Mouse (Mus musculus) heart, adult 11 months (tissue): Measurements from ENCODE around the gene Arhgap4.

Experiments used
- DNase-seq: peaks from one replicate; pipeline ENCODE4 v3.0.0; 2022

The Arhgap4 gene

GRCm38 (mm10) chrX:73921823-73922549 is at the start of gene Arhgap4, which contains the start of gene Naa10:
Arhgap4 (minus strand) TSS chrX:73921870.
Naa10 (minus strand) TSS chrX:73921944.
- peak; percentile 99 for DNase-seq

- no peak for DNase-seq
Measured at GRCm38 (mm10) chrX:73970781-73971180, 49.1 kb upstream of the Arhgap4 start.

- DNase-seq, result peak; percentile 8
Measured at GRCm38 (mm10) chrX:73969729-73970128, 48.1 kb upstream of the Arhgap4 start.

GRCm38 (mm10) chrX:73969167-73969566 is 47.5 kb upstream of the Arhgap4 start:
- peak; percentile 39 for DNase-seq

- DNase-seq, result peak; percentile 99
Measured at GRCm38 (mm10) chrX:73967177-73968075, 45.8 kb upstream of the Arhgap4 start.

- peak; percentile 99 for DNase-seq
Measured at GRCm38 (mm10) chrX:73966248-73967176, 44.8 kb upstream of the Arhgap4 start, which contains the start of gene Hcfc1. Hcfc1 (minus strand) TSS chrX:73966357.

GRCm38 (mm10) chrX:73965307-73965706 is 43.6 kb upstream of the Arhgap4 start:
- peak; percentile 94 for DNase-seq

- DNase-seq, result peak; percentile 93
Measured at GRCm38 (mm10) chrX:73964363-73964762, 42.7 kb upstream of the Arhgap4 start.

- no peak for DNase-seq
Measured at GRCm38 (mm10) chrX:73954988-73955387, 33.3 kb upstream of the Arhgap4 start.

GRCm38 (mm10) chrX:73952603-73953002 is 30.9 kb upstream of the Arhgap4 start:
- DNase-seq, result peak; percentile 79

GRCm38 (mm10) chrX:73949341-73949740 is 27.7 kb upstream of the Arhgap4 start:
- DNase-seq, result peak; percentile 90

- peak; percentile 94 for DNase-seq
Measured at GRCm38 (mm10) chrX:73948647-73949046, 27.0 kb upstream of the Arhgap4 start.

- peak; percentile 61 for DNase-seq
Measured at GRCm38 (mm10) chrX:73946896-73947295, 25.2 kb upstream of the Arhgap4 start.

- peak; percentile 43 for DNase-seq
Measured at GRCm38 (mm10) chrX:73942294-73942693, 20.6 kb upstream of the Arhgap4 start.

GRCm38 (mm10) chrX:73941860-73942259 is 20.2 kb upstream of the Arhgap4 start:
- peak; percentile 48 for DNase-seq

- DNase-seq, result peak; percentile 2
Measured at GRCm38 (mm10) chrX:73931871-73932270, 10.2 kb upstream of the Arhgap4 start.

- peak; percentile 99 for DNase-seq
Measured at GRCm38 (mm10) chrX:73930402-73931062, 8.9 kb upstream of the Arhgap4 start, which contains the start of gene Renbp. Renbp (minus strand) TSS chrX:73930850.

- DNase-seq, result no peak
Measured at GRCm38 (mm10) chrX:73922550-73922882, 846 bp upstream of the Arhgap4 start.

- peak; percentile 85 for DNase-seq
Measured at GRCm38 (mm10) chrX:73921285-73921822, 316 bp downstream of the Arhgap4 start.

GRCm38 (mm10) chrX:73918631-73919030 is 3.0 kb downstream of the Arhgap4 start:
- DNase-seq, result peak; percentile 72

GRCm38 (mm10) chrX:73916945-73917344 is 4.7 kb downstream of the Arhgap4 start:
- peak; percentile 83 for DNase-seq
